Mouse (Mus musculus): Measurements from ENCODE around the gene Itln1.

GRCm38 (mm10) chr1:171552230-171552629 lies 17.1 kb upstream of the Itln1 start:
- TF ChIP-seq CTCF (IDR thresholded peaks at IDR 0.05; ENCODE audit: control insufficient read depth, insufficient read depth, low read length) (no peak), POLR2A (IDR thresholded peaks at IDR 0.05; ENCODE audit: borderline replicate concordance, control insufficient read depth, low read depth, low read length) (no peak)

Data from bone marrow, adult 2 months (tissue).